Mouse (Mus musculus): ENCODE measurements around the gene Prss33. TPM values are rescaled to one million over a fixed set of nuclear protein-coding genes. Genes with fewer than 3 reads are reported as not detected.

The Prss33 gene
- polyA plus RNA-seq, 3 experiments from 2014 or later: 1.3 to 1.6 TPM; not detected in 1

- ATAC-seq: no peak
Observed at GRCm38 (mm10) chr17:23783352-23783751, 52.5 kb downstream of the Prss33 start.

Other genes with a start within 250 kb of the Prss33 start
- gene Zfp13, start 236.6 kb downstream of the Prss33 start, polyA plus RNA-seq (2017; shearing (Covaris generic)): under 1 TPM in 1 of 3 experiments, not detected in 2; 0.71 TPM
- 1 to 10 TPM in 2 of 3 experiments, under 1 TPM in 1; 0.73 to 3.1 (median 1.2) TPM for gene Zscan10, start 235.2 kb downstream of the Prss33 start, polyA plus RNA-seq (2017; shearing (Covaris generic))
- gene Mmp25, start 190.8 kb downstream of the Prss33 start, polyA plus RNA-seq (2017; shearing (Covaris generic)): 1 to 10 TPM in 2 of 3 experiments, under 1 TPM in 1; 0.80 to 6.6 (median 2.8) TPM
- under 1 TPM in 1 of 3 experiments, not detected in 2; 0.23 TPM for gene Bicdl2, start 175.6 kb downstream of the Prss33 start, polyA plus RNA-seq (2017; shearing (Covaris generic))
- 10 to 100 TPM; 62.6 to 79.5 (median 70.7) TPM for gene Hcfc1r1, start 162.5 kb downstream of the Prss33 start, polyA plus RNA-seq (2017; shearing (Covaris generic))
- 10 to 100 TPM; 27.1 to 36.7 (median 27.5) TPM for gene Thoc6, start 162.2 kb downstream of the Prss33 start, polyA plus RNA-seq (2017; shearing (Covaris generic))
- gene Tnfrsf12a, start 158.6 kb downstream of the Prss33 start, polyA plus RNA-seq (2017; shearing (Covaris generic)): 1 to 10 TPM; 3.7 to 6.5 (median 4.6) TPM
- not detected for gene Cldn6, start 156.8 kb downstream of the Prss33 start, polyA plus RNA-seq (2017; shearing (Covaris generic))
- not detected for gene Cldn9, start 152.0 kb downstream of the Prss33 start, polyA plus RNA-seq (2017; shearing (Covaris generic))
- not detected for gene 1520401A03Rik, start 113.3 kb downstream of the Prss33 start, polyA plus RNA-seq (2017; shearing (Covaris generic))
- 10 to 100 TPM in 2 of 3 experiments, 1 to 10 TPM in 1; 7.5 to 18.5 (median 11.3) TPM for gene Pkmyt1, start 109.7 kb downstream of the Prss33 start, polyA plus RNA-seq (2017; shearing (Covaris generic))
- 1 to 10 TPM; 1.3 to 7.2 (median 2.5) TPM for gene Paqr4, start 95.2 kb downstream of the Prss33 start, polyA plus RNA-seq (2017; shearing (Covaris generic))
- gene Kremen2, start 90.2 kb downstream of the Prss33 start, polyA plus RNA-seq (2017; shearing (Covaris generic)): 1 to 10 TPM in 2 of 3 experiments, under 1 TPM in 1; 0.78 to 3.2 (median 1.1) TPM
- gene Flywch1, start 64.5 kb downstream of the Prss33 start, polyA plus RNA-seq (2017; shearing (Covaris generic)): 10 to 100 TPM; 13.2 to 15.6 (median 13.7) TPM
- gene Flywch2, start 50.0 kb downstream of the Prss33 start, polyA plus RNA-seq (2017; shearing (Covaris generic)): 1 to 10 TPM; 1.3 to 3.1 (median 2.3) TPM
- 100 to 1,000 TPM; 271 to 328 (median 302) TPM for gene Srrm2, start 45.5 kb downstream of the Prss33 start, polyA plus RNA-seq (2017; shearing (Covaris generic))
- 100 to 1,000 TPM; 674 to 762 (median 707) TPM for gene Elob, start 6.9 kb downstream of the Prss33 start, polyA plus RNA-seq (2017; shearing (Covaris generic))
- 1 to 10 TPM in 1 of 3 experiments, under 1 TPM in 1, not detected in 1; 0.34 to 1.1 TPM for gene Prss32, start 7.8 kb upstream of the Prss33 start, polyA plus RNA-seq (2017; shearing (Covaris generic))
- gene Prss41, start 8.1 kb upstream of the Prss33 start, polyA plus RNA-seq (2017; shearing (Covaris generic)): 10 to 100 TPM in 2 of 3 experiments, 1 to 10 TPM in 1; 3.9 to 19.1 (median 13.6) TPM
- gene Prss21, start 32.0 kb upstream of the Prss33 start, polyA plus RNA-seq (2017; shearing (Covaris generic)): not detected
- not detected for gene Dcpp1, start 44.8 kb upstream of the Prss33 start, polyA plus RNA-seq (2017; shearing (Covaris generic))
- not detected for gene Dcpp2, start 44.8 kb upstream of the Prss33 start, polyA plus RNA-seq (2017; shearing (Covaris generic))
- gene Dcpp3, start 81.4 kb upstream of the Prss33 start, polyA plus RNA-seq (2017; shearing (Covaris generic)): not detected
- gene Sbp, start 105.6 kb upstream of the Prss33 start, polyA plus RNA-seq (2017; shearing (Covaris generic)): not detected
- not detected for gene Sbpl, start 119.2 kb upstream of the Prss33 start, polyA plus RNA-seq (2017; shearing (Covaris generic))
- 1 to 10 TPM in 1 of 3 experiments, not detected in 2; 2.4 TPM for gene Prss30, start 144.5 kb upstream of the Prss33 start, polyA plus RNA-seq (2017; shearing (Covaris generic))
- gene Prss22, start 162.0 kb upstream of the Prss33 start, polyA plus RNA-seq (2017; shearing (Covaris generic)): not detected
- gene Prss27, start 202.1 kb upstream of the Prss33 start, polyA plus RNA-seq (2017; shearing (Covaris generic)): under 1 TPM in 1 of 3 experiments, not detected in 2; 0.36 TPM
- gene Kctd5, start 237.4 kb upstream of the Prss33 start, polyA plus RNA-seq (2017; shearing (Covaris generic)): 1 to 10 TPM; 4.3 to 6.5 (median 6.3) TPM

Measured in inflammation-experienced regulatory T-cells, adult 6 months (primary cell).